Mouse (Mus musculus) neural tube, embryonic 15.5 days (tissue): ENCODE results near the gene Cpsf4l. TPM values are rescaled to one million over a fixed set of nuclear protein-coding genes. Genes with fewer than 3 reads are reported as not detected.

Experiments used
- ATAC-seq: fragments of 200-750 bp; cut with Nextera tagmentation; 2 replicates; pipeline ENCODE4 v1.8.0; 2017; ENCODE audit warnings: mild to moderate bottlenecking, moderate TSS enrichment, moderate library complexity; ENCODE audit not compliant: low FRiP score
- H3K27ac ChIP-seq: fragments of 300-500 bp; sonication (generic); replicated peaks from 2 replicates; pipeline ENCODE4 v1.5.1; 2015; ENCODE audit warnings: mild to moderate bottlenecking, inconsistent platforms
- H3K27me3 ChIP-seq: fragments of 300-500 bp; sonication (generic); replicated peaks from 2 replicates; pipeline ENCODE4 v1.6.1; 2015; ENCODE audit warnings: inconsistent platforms
- H3K36me3 ChIP-seq: fragments of 300-500 bp; sonication (generic); 2 replicates; pipeline ENCODE4 v1.6.1; 2015; ENCODE audit warnings: inconsistent platforms
- H3K4me1 ChIP-seq: fragments of 300-500 bp; sonication (generic); 2 replicates; pipeline ENCODE4 v1.6.1; 2015; ENCODE audit warnings: inconsistent platforms
- H3K4me2 ChIP-seq: fragments of 300-500 bp; sonication (generic); 2 replicates; pipeline ENCODE4 v1.6.1; 2015; ENCODE audit warnings: inconsistent platforms, mild to moderate bottlenecking, moderate library complexity
- H3K4me3 ChIP-seq: fragments of 300-500 bp; sonication (generic); replicated peaks from 2 replicates; pipeline ENCODE4 v1.5.1; 2015; ENCODE audit warnings: mild to moderate bottlenecking, inconsistent platforms
- H3K9ac ChIP-seq: fragments of 300-500 bp; sonication (generic); replicated peaks from 2 replicates; pipeline ENCODE4 v1.6.1; 2015; ENCODE audit warnings: mild to moderate bottlenecking, inconsistent platforms
- H3K9me3 ChIP-seq: fragments of 300-500 bp; sonication (generic); replicated peaks from 2 replicates; pipeline ENCODE4 v1.6.1; 2016; ENCODE audit warnings: inconsistent platforms
- WGBS: fragments of 180-500 bp; shearing (Covaris S2); methylation state at CpG from one replicate; pipeline ENCODE4 v1.1.7; 2015; ENCODE audit warnings: mixed read lengths; 5-methylcytosine and 5-hydroxymethylcytosine counted together
- polyA plus RNA-seq: library from polyadenylated mRNA; unstranded; fragments of >200 nt; fragmentation: Nextera tagmentation; extraction: Ambion mirVana; gene quantifications from 2 replicates; pipeline ENCODE4 v1.2.1, GENCODE M21; 2015

Gene Cpsf4l
- polyA plus RNA-seq, 1 experiment from 2014 or later: 0.27 TPM

GRCm38 (mm10) chr11:113748797-113749521, 39.1 kb upstream of the Cpsf4l start:
- Histone ChIP-seq H3K27ac (peak overlapping the region; percentile 97), H3K4me1 (peaks cover 52% of the 10 kb centered on the region), H3K27me3 (no peaks in the 10 kb centered on the region), H3K9me3 (no peaks in the 10 kb centered on the region), H3K4me3 (peak overlapping the region; percentile 72), H3K9ac (peak overlapping the region; percentile 97), H3K4me2 (peak overlapping the region; percentile 82), H3K36me3 (no peaks in the 10 kb centered on the region)
- WGBS: 10% methylated on average over 21 of the region's 21 CpGs
- ATAC-seq: no peak

GRCm38 (mm10) chr11:113747725-113748380, 38.0 kb upstream of the Cpsf4l start:
- H3K4me1 ChIP-seq: peaks cover 52% of the 10 kb centered on the region
- peak overlapping the region; percentile 19; the same call in 1 of the 2 replicates for H3K27ac ChIP-seq
- H3K4me3 ChIP-seq: no peak overlapping the region
- H3K9me3 ChIP-seq: no peaks in the 10 kb centered on the region
- H3K27me3 ChIP-seq: no peaks in the 10 kb centered on the region
- 80% methylated on average over 11 of the region's 11 CpGs for WGBS
- H3K9ac ChIP-seq: no peak overlapping the region
- peak overlapping the region; percentile 82 for H3K4me2 ChIP-seq
- no peaks in the 10 kb centered on the region for H3K36me3 ChIP-seq
- ATAC-seq: no peak

GRCm38 (mm10) chr11:113747056-113747455, 37.2 kb upstream of the Cpsf4l start:
- no peak for ATAC-seq
- peaks cover 47% of the 10 kb centered on the region for H3K4me1 ChIP-seq
- peak overlapping the region; percentile 19; the same call in 1 of the 2 replicates for H3K27ac ChIP-seq
- H3K4me2 ChIP-seq: peak overlapping the region; percentile 82
- H3K27me3 ChIP-seq: no peaks in the 10 kb centered on the region
- no peaks in the 10 kb centered on the region for H3K36me3 ChIP-seq
- 67% methylated on average over 16 of the region's 16 CpGs for WGBS
- H3K4me3 ChIP-seq: no peak overlapping the region
- no peak overlapping the region for H3K9ac ChIP-seq
- no peaks in the 10 kb centered on the region for H3K9me3 ChIP-seq

- H3K9ac ChIP-seq: no peak overlapping the region
- ATAC-seq: no peak
- no peaks in the 10 kb centered on the region for H3K36me3 ChIP-seq
- H3K27me3 ChIP-seq: no peaks in the 10 kb centered on the region
- H3K4me2 ChIP-seq: no peak overlapping the region
- H3K9me3 ChIP-seq: no peaks in the 10 kb centered on the region
- no peak overlapping the region for H3K27ac ChIP-seq
- H3K4me1 ChIP-seq: peaks cover 44% of the 10 kb centered on the region
- 76% methylated on average over 4 of the region's 4 CpGs for WGBS
- H3K4me3 ChIP-seq: no peak overlapping the region
Observed at GRCm38 (mm10) chr11:113745961-113746360, 36.1 kb upstream of the Cpsf4l start.

GRCm38 (mm10) chr11:113742998-113743397, 33.2 kb upstream of the Cpsf4l start:
- Histone ChIP-seq H3K9ac (no peak overlapping the region), H3K27me3 (no peaks in the 10 kb centered on the region), H3K4me3 (no peak overlapping the region), H3K4me2 (no peak overlapping the region), H3K36me3 (no peaks in the 10 kb centered on the region), H3K4me1 (peaks cover 29% of the 10 kb centered on the region), H3K27ac (no peak overlapping the region), H3K9me3 (no peaks in the 10 kb centered on the region)
- ATAC-seq: no peak
- 96% methylated on average over 1 of the region's 1 CpGs for WGBS

GRCm38 (mm10) chr11:113740100-113740499, 30.3 kb upstream of the Cpsf4l start:
- peaks cover 31% of the 10 kb centered on the region for H3K4me1 ChIP-seq
- H3K9me3 ChIP-seq: no peaks in the 10 kb centered on the region
- H3K4me3 ChIP-seq: no peak overlapping the region
- H3K9ac ChIP-seq: no peak overlapping the region
- no peaks in the 10 kb centered on the region for H3K36me3 ChIP-seq
- H3K4me2 ChIP-seq: no peak overlapping the region
- no peaks in the 10 kb centered on the region for H3K27me3 ChIP-seq
- no peak for ATAC-seq
- WGBS: 92% methylated on average over 7 of the region's 7 CpGs
- no peak overlapping the region for H3K27ac ChIP-seq

- H3K4me1 ChIP-seq: peaks cover 37% of the 10 kb centered on the region
- H3K4me2 ChIP-seq: no peak overlapping the region
- 83% methylated on average over 8 of the region's 8 CpGs for WGBS
- no peak overlapping the region for H3K27ac ChIP-seq
- no peak overlapping the region for H3K9ac ChIP-seq
- ATAC-seq: no peak
- H3K36me3 ChIP-seq: no peaks in the 10 kb centered on the region
- H3K4me3 ChIP-seq: no peak overlapping the region
- no peaks in the 10 kb centered on the region for H3K27me3 ChIP-seq
- no peaks in the 10 kb centered on the region for H3K9me3 ChIP-seq
Observed at GRCm38 (mm10) chr11:113739213-113739612, 29.4 kb upstream of the Cpsf4l start.

- 65% methylated on average over 8 of the region's 8 CpGs for WGBS
- H3K9ac ChIP-seq: no peak overlapping the region
- H3K36me3 ChIP-seq: no peaks in the 10 kb centered on the region
- H3K27ac ChIP-seq: no peak overlapping the region
- no peak overlapping the region for H3K4me2 ChIP-seq
- no peaks in the 10 kb centered on the region for H3K27me3 ChIP-seq
- ATAC-seq: no peak
- no peaks in the 10 kb centered on the region for H3K9me3 ChIP-seq
- H3K4me1 ChIP-seq: peaks cover 49% of the 10 kb centered on the region
- no peak overlapping the region for H3K4me3 ChIP-seq
Observed at GRCm38 (mm10) chr11:113737912-113738311, 28.1 kb upstream of the Cpsf4l start.

- H3K9me3 ChIP-seq: no peaks in the 10 kb centered on the region
- no peak overlapping the region for H3K27ac ChIP-seq
- H3K9ac ChIP-seq: no peak overlapping the region
- H3K4me1 ChIP-seq: peaks cover 49% of the 10 kb centered on the region
- ATAC-seq: no peak
- WGBS: 82% methylated on average over 3 of the region's 3 CpGs
- no peak overlapping the region for H3K4me2 ChIP-seq
- H3K27me3 ChIP-seq: no peaks in the 10 kb centered on the region
- no peaks in the 10 kb centered on the region for H3K36me3 ChIP-seq
- H3K4me3 ChIP-seq: no peak overlapping the region
Observed at GRCm38 (mm10) chr11:113737553-113737854, 27.7 kb upstream of the Cpsf4l start.

GRCm38 (mm10) chr11:113736848-113737552, 27.2 kb upstream of the Cpsf4l start:
- 65% methylated on average over 11 of the region's 11 CpGs for WGBS
- no peak for ATAC-seq
- Histone ChIP-seq H3K9me3 (no peaks in the 10 kb centered on the region), H3K4me1 (peaks cover 49% of the 10 kb centered on the region), H3K4me2 (no peak overlapping the region), H3K9ac (no peak overlapping the region), H3K4me3 (no peak overlapping the region), H3K36me3 (no peaks in the 10 kb centered on the region), H3K27ac (no peak overlapping the region), H3K27me3 (no peaks in the 10 kb centered on the region)

- no peak overlapping the region for H3K4me3 ChIP-seq
- H3K27me3 ChIP-seq: no peaks in the 10 kb centered on the region
- no peak overlapping the region for H3K9ac ChIP-seq
- no peak for ATAC-seq
- H3K27ac ChIP-seq: no peak overlapping the region
- 78% methylated on average over 6 of the region's 6 CpGs for WGBS
- H3K9me3 ChIP-seq: no peaks in the 10 kb centered on the region
- H3K4me2 ChIP-seq: no peak overlapping the region
- H3K36me3 ChIP-seq: no peaks in the 10 kb centered on the region
- H3K4me1 ChIP-seq: peaks cover 55% of the 10 kb centered on the region
Observed at GRCm38 (mm10) chr11:113735151-113735550, 25.3 kb upstream of the Cpsf4l start.
